Mouse (Mus musculus): ENCODE measurements around the gene Sh3bgrl2.

DNA sequence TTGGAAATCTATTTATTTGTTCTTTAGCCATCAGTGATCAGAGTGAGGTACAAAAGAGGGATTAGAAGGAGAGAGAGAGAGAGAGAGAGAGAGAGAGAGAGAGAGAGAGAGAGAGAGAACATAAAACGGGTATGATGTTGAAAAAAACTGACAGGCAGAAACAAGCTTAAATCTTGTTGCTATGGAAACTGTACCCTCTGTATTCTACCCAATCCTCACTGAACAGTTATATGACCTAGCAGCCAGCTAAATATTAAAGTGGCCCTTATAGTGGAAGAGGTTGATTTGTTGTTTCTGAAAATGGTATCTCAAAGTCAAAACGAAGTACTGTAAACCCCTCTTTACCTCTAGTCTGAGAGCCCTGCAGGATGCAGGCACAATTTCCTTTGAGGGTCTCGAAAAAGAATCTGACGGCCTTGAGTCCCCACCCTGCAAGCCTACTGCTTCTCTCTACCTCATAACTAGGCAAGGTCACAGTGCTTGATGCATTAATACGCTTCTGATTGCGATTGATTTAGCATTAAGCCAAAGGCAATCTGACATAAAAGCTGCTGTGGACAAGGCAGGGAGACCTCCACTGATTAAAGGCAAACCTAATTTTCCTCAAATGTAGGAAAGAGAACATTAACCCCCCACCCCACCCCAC lies 28.5 kb upstream of the Sh3bgrl2 start:
- TF ChIP-seq CTCF (IDR thresholded peaks at IDR 0.05), result no peak
- no peak for TF ChIP-seq EP300 (IDR thresholded peaks at IDR 0.05)
